Mouse (Mus musculus): ENCODE measurements around the gene Sema6d. TPM values are rescaled to one million over a fixed set of nuclear protein-coding genes. Genes with fewer than 3 reads are reported as not detected.

Sema6d gene
- total RNA-seq (2014; rRNA removed) (59.8 and 64.8 TPM in 2 replicates), polyA plus RNA-seq (2015; fragmentation: Nextera tagmentation; extraction: Ambion mirVana) (17.4 and 22.6 TPM in 2 replicates)

GRCm38 (mm10) chr2:124089813-124090230 is at the start of gene Sema6d:
Gene Sema6d (plus strand): TSS chr2:124089969.
- DNase-seq (ENCODE audit: low spot score), result peak; percentile 47

GRCm38 (mm10) chr2:124059910-124060309 is 29.9 kb upstream of the Sema6d start:
- DNase-seq (ENCODE audit: low spot score), result no peak
- no peak overlapping the region for H3K4me3 ChIP-seq (ENCODE audit: low read depth, low read length)
- no peaks in the 10 kb centered on the region for H3K4me1 ChIP-seq (ENCODE audit: insufficient read depth, low read length)
- ATAC-seq (ENCODE audit: low FRiP score), result no peak
- no peaks in the 10 kb centered on the region for H3K27me3 ChIP-seq (ENCODE audit: insufficient read depth, low read length)
- H3K36me3 ChIP-seq (ENCODE audit: insufficient read depth, low read length), result no peaks in the 10 kb centered on the region
- H3K9ac ChIP-seq (replicated peaks; ENCODE audit: low read length, poor library complexity, severe bottlenecking), result no peak overlapping the region
- H3K27ac ChIP-seq (ENCODE audit: low read depth, low read length), result no peak overlapping the region
- no peaks in the 10 kb centered on the region for H3K9me3 ChIP-seq (ENCODE audit: low read length)
- H3K4me2 ChIP-seq (ENCODE audit: low read depth, low read length, poor library complexity, severe bottlenecking), result no peak overlapping the region
- TF ChIP-seq CTCF (IDR thresholded peaks at IDR 0.05), result no peak
- 92% methylated on average over 3 of the region's 3 CpGs for WGBS

More at GRCm38 (mm10) chr2:124089813-124090230, at the start of gene Sema6d:
- ATAC-seq (ENCODE audit: low FRiP score), result peak; percentile 70
- peak within 1 kb of the TSS; percentile 44 for H3K27ac ChIP-seq (ENCODE audit: low read depth, low read length)
- peak within 1 kb of the TSS; percentile 94 for H3K4me2 ChIP-seq (ENCODE audit: low read depth, low read length, poor library complexity, severe bottlenecking)
- H3K27me3 ChIP-seq (ENCODE audit: insufficient read depth, low read length), result peaks cover 11% of the 10 kb centered on the region
- peak within 1 kb of the TSS; percentile 77 for H3K9ac ChIP-seq (replicated peaks; ENCODE audit: low read length, poor library complexity, severe bottlenecking)
- no peaks in the 10 kb centered on the region for H3K36me3 ChIP-seq (ENCODE audit: insufficient read depth, low read length)
- no peaks in the 10 kb centered on the region for H3K4me1 ChIP-seq (ENCODE audit: insufficient read depth, low read length)
- H3K9me3 ChIP-seq (ENCODE audit: low read length), result no peaks in the 10 kb centered on the region
- 2% methylated on average over 29 of the region's 29 CpGs for WGBS
- no peak for TF ChIP-seq CTCF (IDR thresholded peaks at IDR 0.05)
- H3K4me3 ChIP-seq (ENCODE audit: low read depth, low read length), result peak within 1 kb of the TSS; percentile 82

GRCm38 (mm10) chr2:124068380-124068779 is 21.4 kb upstream of the Sema6d start:
- H3K4me1 ChIP-seq (ENCODE audit: insufficient read depth, low read length), result no peaks in the 10 kb centered on the region
- ATAC-seq (ENCODE audit: low FRiP score), result no peak
- 84% methylated on average over 4 of the region's 4 CpGs for WGBS
- no peaks in the 10 kb centered on the region for H3K27me3 ChIP-seq (ENCODE audit: insufficient read depth, low read length)
- no peaks in the 10 kb centered on the region for H3K36me3 ChIP-seq (ENCODE audit: insufficient read depth, low read length)
- H3K4me3 ChIP-seq (ENCODE audit: low read depth, low read length), result no peak overlapping the region
- H3K4me2 ChIP-seq (ENCODE audit: low read depth, low read length, poor library complexity, severe bottlenecking), result no peak overlapping the region
- H3K9ac ChIP-seq (replicated peaks; ENCODE audit: low read length, poor library complexity, severe bottlenecking), result no peak overlapping the region
- H3K27ac ChIP-seq (ENCODE audit: low read depth, low read length), result no peak overlapping the region
- TF ChIP-seq CTCF (IDR thresholded peaks at IDR 0.05), result no peak
- no peaks in the 10 kb centered on the region for H3K9me3 ChIP-seq (ENCODE audit: low read length)
- no peak for DNase-seq (ENCODE audit: low spot score)

- 71% methylated on average over 2 of the region's 2 CpGs for WGBS
- H3K27ac ChIP-seq (ENCODE audit: low read depth, low read length), result no peak overlapping the region
- no peak overlapping the region for H3K4me2 ChIP-seq (ENCODE audit: low read depth, low read length, poor library complexity, severe bottlenecking)
- no peaks in the 10 kb centered on the region for H3K27me3 ChIP-seq (ENCODE audit: insufficient read depth, low read length)
- DNase-seq (ENCODE audit: low spot score) (no peak), ATAC-seq (ENCODE audit: low FRiP score) (no peak)
- no peak overlapping the region for H3K4me3 ChIP-seq (ENCODE audit: low read depth, low read length)
- no peak overlapping the region for H3K9ac ChIP-seq (replicated peaks; ENCODE audit: low read length, poor library complexity, severe bottlenecking)
- no peaks in the 10 kb centered on the region for H3K4me1 ChIP-seq (ENCODE audit: insufficient read depth, low read length)
- no peak for TF ChIP-seq CTCF (IDR thresholded peaks at IDR 0.05)
- H3K9me3 ChIP-seq (ENCODE audit: low read length), result no peaks in the 10 kb centered on the region
- H3K36me3 ChIP-seq (ENCODE audit: insufficient read depth, low read length), result no peaks in the 10 kb centered on the region
These were observed 19.1 kb upstream of the Sema6d start for GRCm38 (mm10) chr2:124070664-124071063.

GRCm38 (mm10) chr2:124071380-124071779 is 18.4 kb upstream of the Sema6d start:
- Histone ChIP-seq H3K4me1 (ENCODE audit: insufficient read depth, low read length) (no peaks in the 10 kb centered on the region), H3K4me3 (ENCODE audit: low read depth, low read length) (no peak overlapping the region), H3K27ac (ENCODE audit: low read depth, low read length) (no peak overlapping the region), H3K4me2 (ENCODE audit: low read depth, low read length, poor library complexity, severe bottlenecking) (no peak overlapping the region), H3K27me3 (ENCODE audit: insufficient read depth, low read length) (no peaks in the 10 kb centered on the region), H3K36me3 (ENCODE audit: insufficient read depth, low read length) (no peaks in the 10 kb centered on the region), H3K9me3 (ENCODE audit: low read length) (no peaks in the 10 kb centered on the region), H3K9ac (replicated peaks; ENCODE audit: low read length, poor library complexity, severe bottlenecking) (no peak overlapping the region)
- WGBS, result 17% methylated on average over 2 of the region's 2 CpGs
- TF ChIP-seq CTCF (IDR thresholded peaks at IDR 0.05), result no peak
- no peak for ATAC-seq (ENCODE audit: low FRiP score)
- no peak for DNase-seq (ENCODE audit: low spot score)

- H3K4me1 ChIP-seq (ENCODE audit: insufficient read depth, low read length), result no peaks in the 10 kb centered on the region
- no peaks in the 10 kb centered on the region for H3K36me3 ChIP-seq (ENCODE audit: insufficient read depth, low read length)
- DNase-seq (ENCODE audit: low spot score), result peak; percentile 51
- H3K4me2 ChIP-seq (ENCODE audit: low read depth, low read length, poor library complexity, severe bottlenecking), result peak overlapping the region; percentile 94
- peak; percentile 86 for ATAC-seq (ENCODE audit: low FRiP score)
- H3K4me3 ChIP-seq (ENCODE audit: low read depth, low read length), result peak overlapping the region; percentile 82
- no peaks in the 10 kb centered on the region for H3K9me3 ChIP-seq (ENCODE audit: low read length)
- peaks cover 11% of the 10 kb centered on the region for H3K27me3 ChIP-seq (ENCODE audit: insufficient read depth, low read length)
- TF ChIP-seq CTCF (IDR thresholded peaks at IDR 0.05), result no peak
- peak overlapping the region; percentile 77 for H3K9ac ChIP-seq (replicated peaks; ENCODE audit: low read length, poor library complexity, severe bottlenecking)
- under 1% methylated on average over 49 of the region's 49 CpGs for WGBS
- H3K27ac ChIP-seq (ENCODE audit: low read depth, low read length), result peak overlapping the region; percentile 44
These were observed 717 bp downstream of the Sema6d start for GRCm38 (mm10) chr2:124090231-124091141.

Data from midbrain, postnatal 0 days (tissue).